Mouse (Mus musculus) spleen, adult 18-20 months (tissue): ENCODE measurements around the gene Cuta.
"Not testable (repeated sequence)": the region's sequence is repeated elsewhere in the genome, so short reads cannot be mapped to it uniquely, and the experiment has no call there.

Source experiments
- DNase-seq, 2 experiments: peaks; one replicate each; pipeline ENCODE4 v3.0.0; 2022; ENCODE audit warnings: mixed read lengths in 2 of 2

Gene Cuta

DNA sequence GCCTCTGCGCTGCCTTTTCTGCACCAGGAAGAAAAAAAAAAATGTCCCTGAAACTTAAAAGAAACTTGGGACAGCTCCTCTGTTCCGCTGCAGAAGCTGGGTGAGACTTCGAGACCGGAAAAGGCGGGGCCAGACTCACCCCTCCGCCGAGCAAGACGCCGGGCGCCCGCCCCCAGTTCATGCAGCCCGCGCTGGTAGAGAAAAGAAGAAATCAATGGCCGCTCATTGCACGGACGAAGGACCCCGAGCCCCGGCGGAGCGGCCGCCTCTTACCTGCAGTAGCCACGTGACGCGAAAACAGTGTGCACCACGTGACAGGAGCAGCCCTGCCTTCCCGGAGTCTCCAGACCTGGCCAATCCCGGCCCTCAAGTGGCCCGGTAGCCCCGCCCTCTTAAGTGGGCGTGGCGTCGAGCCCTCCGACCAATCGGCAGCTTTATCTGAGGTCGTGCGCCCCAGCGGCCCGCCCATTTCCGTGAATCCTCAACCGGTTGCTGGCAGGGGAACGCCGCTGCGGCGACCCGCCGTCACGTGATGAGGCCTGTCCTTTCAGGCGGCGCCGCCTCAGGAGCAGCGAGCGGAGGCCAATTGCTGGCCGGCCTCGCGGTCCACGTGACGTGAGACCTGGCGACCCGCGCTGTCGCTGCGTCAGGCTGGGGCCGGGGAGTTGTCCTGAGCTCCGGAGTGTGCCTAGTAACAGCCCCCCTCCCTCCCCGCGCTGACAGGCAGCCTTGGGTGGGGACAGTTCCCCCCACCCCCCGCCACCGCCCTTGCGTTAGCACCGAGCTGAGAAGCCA is at the start of gene Cuta:
Cuta (minus strand) TSS at position 392 of the 795 bp plus-strand sequence.
- DNase-seq, result peak; percentile 99 to 100

DNA sequence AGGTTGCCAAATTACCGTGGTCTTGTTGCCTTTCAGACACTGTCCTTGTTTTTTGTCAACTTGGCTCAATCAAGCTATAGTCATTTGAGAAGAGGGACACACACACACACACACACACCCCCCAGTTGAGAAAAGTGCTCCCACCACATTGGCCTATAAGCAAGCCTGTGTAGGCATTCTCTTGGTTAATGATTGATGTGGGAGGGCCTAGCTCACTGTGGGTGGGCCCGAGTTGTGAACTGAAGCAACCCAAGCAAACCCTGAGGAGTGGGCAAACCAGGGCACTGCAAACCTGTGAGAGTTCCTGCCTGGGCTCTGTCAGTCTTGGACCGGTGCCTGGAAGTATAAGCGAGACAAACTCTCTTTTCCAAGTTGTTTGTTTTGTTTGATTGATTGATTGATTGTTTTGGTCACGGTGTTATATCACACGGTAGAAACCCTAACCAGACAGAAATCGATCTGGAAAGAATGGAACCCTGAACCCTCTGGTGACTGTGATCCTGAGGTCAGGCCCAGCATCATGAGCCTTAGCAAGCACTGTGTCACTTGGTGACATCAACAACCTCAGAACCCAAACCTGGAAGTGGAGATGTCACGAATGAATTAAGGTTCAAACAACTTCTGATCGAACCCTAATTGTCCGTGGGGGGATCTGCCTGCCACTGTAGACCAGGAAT is 46.3 kb upstream of the Cuta start:
- no peak for DNase-seq

- no peak for DNase-seq
These were observed 44.0 kb upstream of the Cuta start for GRCm38 (mm10) chr17:26983382-26983781.

DNA sequence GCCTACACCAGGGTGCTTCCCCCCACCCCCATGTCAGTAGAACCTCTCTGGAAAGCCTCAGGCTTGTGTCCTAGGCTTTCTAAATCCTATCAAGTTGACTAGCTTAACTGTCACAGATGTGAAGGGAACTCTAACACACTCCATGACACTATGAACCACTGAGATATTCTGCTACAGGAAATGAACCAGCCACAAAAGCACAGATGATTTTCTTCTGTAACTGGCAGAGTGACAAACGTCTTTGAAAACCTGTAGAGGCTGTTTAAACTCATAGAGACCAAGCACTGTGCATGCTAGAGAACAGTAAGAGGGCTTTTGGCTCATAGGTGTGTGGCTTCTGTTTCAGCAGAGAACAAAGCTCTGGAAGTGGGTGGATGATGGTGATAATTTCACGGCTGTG is 41.7 kb upstream of the Cuta start:
- DNase-seq, result no peak

DNA sequence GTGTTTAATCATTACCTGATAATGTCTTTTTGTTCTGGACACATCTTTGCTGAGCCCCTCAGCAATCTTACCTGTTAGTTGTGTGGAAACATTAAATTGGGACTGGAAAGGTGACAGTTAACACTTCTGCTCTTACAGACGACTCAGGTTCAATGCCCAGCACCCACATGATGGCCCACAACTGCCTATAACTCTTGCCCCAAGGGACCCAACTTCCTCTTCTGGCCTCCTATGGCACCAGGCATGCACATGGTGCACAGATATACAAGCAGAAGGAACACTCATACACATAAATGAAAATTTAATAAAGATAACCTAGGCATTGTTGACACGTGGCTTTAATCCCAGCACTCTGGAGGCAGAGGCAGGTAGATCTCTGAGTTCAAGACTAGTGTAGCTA is 40.1 kb upstream of the Cuta start:
- DNase-seq, result peak; percentile 49 to 55

DNA sequence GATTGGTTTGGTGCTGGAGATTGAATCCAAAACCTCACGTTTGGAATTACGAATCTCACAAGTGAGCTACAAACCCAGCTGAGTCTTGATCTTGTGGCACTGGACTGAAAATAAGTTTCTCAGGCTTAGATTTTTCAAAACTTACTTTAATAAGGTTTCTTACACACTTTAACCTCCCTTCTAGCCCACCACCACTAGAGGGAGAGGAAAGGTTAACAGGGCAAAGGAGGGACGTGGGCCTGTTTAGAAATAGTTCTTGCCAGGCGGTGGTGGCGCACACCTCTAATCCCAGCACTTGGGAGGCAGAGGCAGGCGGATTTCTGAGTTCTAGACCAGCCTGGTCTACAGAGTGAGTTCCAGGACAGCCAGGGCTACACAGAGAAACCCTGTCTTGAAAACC is 38.0 kb upstream of the Cuta start:
- DNase-seq, result not testable (repeated sequence)

DNA sequence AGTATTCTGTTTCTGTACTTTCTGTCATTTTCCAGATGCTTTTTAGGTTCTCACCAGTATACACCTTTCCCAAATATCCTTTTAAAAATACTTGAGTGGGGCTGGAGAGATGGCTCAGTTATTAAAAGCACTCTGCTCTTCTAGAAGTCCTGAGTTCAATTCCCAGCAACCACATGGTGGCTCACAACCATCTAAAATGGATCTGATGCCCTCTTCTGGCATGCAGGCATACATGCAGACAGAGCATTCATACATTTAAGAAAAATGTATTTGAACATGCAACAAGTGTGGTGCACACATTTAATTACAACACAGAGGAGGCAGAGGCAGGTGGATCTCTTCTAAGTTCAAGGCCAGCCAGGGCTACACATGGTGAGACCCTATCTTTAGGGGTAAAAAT is 36.0 kb upstream of the Cuta start:
- DNase-seq, result no peak

DNA sequence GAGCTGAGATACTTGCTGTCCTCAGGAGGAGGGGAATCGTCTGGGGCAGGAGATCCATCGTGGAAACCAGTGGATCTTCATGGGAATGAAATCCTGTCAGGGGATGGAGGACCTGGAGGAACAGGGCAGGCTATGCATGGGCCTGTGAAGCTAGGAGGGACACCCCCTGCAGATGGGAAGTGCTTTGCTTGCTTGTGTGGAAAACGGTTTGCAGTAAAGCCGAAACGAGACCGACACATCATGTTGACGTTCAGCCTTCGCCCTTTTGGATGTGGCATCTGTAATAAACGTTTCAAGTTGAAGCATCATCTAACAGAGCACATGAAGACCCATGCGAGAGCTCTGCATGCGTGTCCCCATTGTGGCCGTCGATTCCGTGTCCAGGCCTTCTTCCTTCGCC is 35.2 kb upstream of the Cuta start:
- no peak for DNase-seq

GRCm38 (mm10) chr17:26972703-26973574 is 33.6 kb upstream of the Cuta start, which contains the start of gene Zbtb9:
TSS of gene Zbtb9 (plus strand) at chr17:26973167.
- peak; percentile 93 to 95 for DNase-seq

GRCm38 (mm10) chr17:26972107-26972506 is 32.7 kb upstream of the Cuta start:
- no peak for DNase-seq

DNA sequence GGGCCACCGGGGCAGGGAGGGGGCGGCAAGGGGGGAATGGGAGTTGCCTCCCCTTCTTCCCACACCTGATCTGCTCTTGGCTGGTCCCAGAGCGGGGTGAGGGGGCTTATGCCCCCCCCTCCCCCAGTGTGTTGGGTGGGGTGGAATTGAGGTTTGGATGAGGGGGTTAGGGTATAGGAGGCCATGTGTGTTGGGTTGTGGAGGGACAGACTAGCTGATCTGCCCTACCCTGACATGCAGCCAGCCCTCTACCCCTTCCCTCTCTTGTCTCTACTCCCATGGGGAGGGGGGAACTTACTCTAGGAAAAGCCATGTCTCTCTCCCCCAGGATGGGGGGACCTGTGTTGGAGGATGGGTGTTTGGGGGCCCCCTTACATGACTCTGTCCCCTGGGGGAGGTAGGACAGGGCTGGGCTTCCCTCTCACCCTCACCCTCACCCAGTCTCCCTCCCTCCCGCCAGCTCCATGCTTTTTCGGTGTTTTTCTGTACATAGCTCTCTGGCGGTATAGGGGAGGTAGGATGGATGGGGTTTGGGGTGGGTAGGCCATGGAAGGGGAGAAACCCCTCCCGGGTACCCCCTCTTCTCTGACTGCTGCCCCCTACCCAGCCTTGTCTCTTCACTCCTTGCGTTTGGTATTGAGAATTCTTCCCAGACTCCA is 32.0 kb upstream of the Cuta start:
- no peak for DNase-seq

DNA sequence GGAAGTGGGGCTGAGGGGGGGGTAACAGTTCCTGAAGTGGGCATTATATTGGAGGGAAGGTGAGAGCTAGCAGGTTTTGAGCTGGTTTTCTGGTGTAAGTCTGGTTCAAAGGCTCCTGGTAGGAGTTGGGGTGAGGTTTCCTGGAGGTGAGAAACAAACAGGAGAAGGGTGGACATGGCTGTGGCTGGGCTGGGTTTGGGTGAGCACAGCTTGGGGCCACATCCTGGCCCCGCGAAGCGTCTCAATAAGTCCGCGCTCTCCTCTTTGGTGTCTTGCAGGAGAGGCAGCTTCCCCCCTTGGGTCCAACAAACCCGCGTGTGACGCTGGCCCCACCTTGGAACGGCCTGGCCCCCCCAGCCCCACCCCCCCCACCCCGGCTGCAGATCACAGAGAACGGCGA is 30.9 kb upstream of the Cuta start:
- no peak for DNase-seq

GRCm38 (mm10) chr17:26969257-26969656 is 29.9 kb upstream of the Cuta start:
- no peak for DNase-seq

DNA sequence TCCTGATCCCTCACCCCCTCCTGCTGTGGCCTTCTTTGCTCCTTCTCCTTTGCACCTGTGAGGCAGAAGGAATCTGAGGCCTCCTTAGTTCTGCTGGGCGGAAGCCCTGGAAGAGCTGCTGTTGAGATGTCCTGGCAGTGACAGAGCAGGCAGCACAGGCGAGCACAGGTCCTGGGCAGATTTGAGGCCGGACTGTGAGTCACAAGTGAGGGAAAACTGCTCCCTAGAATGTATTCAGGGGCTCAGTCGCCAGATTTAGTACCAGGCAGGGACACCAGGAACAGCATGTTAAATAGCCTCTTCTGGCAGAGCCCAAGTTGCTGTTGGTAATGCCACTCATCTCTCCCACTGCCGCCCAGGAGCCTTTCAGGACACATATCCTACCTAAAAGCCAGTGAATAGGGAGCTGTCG is 28.8 kb upstream of the Cuta start:
- DNase-seq, result no peak

GRCm38 (mm10) chr17:26967477-26967876 is 28.1 kb upstream of the Cuta start:
- DNase-seq, result no peak

GRCm38 (mm10) chr17:26966993-26967392 is 27.6 kb upstream of the Cuta start:
- DNase-seq, result no peak

DNA sequence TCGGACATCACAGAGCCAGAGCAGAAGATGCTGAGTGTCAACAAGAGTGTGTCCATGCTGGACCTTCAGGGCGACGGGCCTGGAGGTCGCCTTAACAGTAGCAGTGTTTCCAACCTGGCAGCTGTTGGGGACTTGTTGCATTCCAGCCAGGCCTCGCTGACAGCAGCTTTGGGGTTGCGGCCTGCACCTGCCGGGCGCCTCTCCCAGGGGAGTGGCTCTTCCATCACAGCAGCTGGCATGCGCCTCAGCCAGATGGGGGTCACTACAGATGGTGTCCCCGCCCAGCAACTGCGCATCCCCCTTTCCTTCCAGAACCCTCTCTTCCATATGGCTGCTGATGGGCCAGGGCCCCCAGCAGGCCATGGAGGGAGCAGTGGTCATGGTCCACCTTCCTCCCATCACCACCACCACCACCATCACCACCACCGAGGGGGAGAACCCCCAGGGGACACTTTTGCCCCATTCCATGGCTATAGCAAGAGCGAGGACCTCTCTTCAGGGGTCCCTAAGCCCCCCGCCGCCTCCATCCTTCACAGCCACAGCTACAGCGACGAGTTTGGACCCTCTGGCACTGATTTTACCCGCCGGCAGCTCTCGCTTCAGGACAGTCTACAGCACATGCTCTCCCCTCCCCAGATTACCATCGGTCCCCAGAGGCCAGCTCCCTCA is 22.3 kb upstream of the Cuta start:
- no peak for DNase-seq

- no peak for DNase-seq
These were observed 20.4 kb upstream of the Cuta start for GRCm38 (mm10) chr17:26959815-26960214.

- no peak for DNase-seq
These were observed 19.5 kb upstream of the Cuta start for GRCm38 (mm10) chr17:26958880-26959279.

DNA sequence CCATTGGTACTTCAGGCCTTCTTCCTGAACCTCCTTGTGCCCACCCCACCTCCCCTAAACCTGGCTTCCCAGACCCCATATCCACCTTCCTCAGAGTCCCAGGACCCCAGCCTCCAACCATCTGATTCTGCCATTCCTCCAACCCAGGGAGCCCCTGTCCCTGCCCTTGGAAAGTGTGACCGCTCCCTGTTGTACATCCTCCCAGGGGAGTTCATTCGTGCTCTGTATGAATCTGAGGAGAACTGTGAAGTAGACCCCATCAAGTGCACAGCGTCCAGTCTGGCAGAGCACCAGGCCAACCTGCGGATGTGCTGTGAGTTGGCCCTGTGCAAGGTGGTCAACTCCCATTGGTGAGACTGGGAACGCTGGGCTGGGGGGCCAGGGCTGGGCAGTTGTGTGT is 18.5 kb upstream of the Cuta start:
- DNase-seq, result no peak

- no peak for DNase-seq
These were observed 17.5 kb upstream of the Cuta start for GRCm38 (mm10) chr17:26956895-26957294.

DNA sequence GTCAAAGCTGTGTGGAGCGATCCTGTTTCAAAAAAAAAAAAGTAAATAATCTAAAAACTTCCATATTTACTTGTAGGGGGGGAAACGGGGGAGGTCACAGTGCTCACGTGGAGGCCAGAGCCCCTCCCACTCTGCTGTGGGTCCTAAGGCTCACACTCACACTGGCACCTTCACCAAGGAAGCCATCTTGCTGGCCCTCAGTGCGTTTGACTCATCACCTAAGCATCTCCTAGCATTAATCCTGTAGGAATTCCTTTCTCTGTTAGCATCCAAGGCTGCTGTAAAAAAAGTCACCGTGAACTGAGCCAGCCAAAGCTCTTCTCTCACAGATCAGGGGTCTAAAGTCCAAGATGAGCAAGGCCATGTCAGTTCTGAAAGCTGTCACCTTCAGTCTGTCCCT is 16.9 kb upstream of the Cuta start:
- DNase-seq, result no peak
